Mouse (Mus musculus) thymus, postnatal 4 days (tissue): ENCODE measurements around the gene Gm28729.
A peak's percentile ranks its signal among the peaks of the same experiment; 100 is the strongest.

Experiments used
- DNase-seq: peaks from one replicate; pipeline ENCODE4 v3.0.0; 2021

Gene Gm28729

DNA sequence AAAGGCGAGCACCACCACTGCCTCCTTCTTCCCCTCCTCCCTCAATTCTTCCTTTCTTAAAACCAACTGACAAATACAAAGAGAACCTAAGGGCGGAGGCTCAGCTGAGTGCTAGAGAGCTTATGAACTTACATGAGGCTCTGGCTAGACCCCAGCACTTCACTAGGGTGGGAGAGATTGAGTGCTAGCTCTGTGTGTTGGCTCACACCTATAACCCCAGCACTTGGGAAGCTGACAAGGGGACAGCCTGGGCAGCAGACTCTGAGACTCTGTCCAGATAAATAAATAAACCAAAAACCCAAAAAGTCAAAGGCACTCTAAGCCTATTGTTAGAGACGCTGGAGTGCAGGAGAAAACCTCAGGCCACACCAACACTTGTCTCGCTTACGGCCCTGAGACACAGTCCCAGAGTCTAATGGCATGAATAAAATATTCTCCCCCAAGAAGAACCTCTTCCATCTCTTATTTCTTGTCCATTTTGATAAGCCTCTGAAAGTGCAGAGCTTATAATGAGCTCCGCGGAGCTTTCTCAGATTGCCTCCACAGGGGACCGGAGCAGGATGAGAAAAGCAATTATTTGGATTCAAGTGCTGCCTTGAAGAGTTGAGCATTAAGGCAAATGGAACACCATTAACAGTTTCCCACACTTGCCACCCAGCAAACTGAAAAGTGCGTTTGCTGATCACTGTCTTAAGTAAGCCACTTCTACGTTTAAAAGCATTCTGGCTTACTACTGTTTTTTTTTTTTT lies 64.8 kb downstream of the Gm28729 start:
- no peak for DNase-seq

DNA sequence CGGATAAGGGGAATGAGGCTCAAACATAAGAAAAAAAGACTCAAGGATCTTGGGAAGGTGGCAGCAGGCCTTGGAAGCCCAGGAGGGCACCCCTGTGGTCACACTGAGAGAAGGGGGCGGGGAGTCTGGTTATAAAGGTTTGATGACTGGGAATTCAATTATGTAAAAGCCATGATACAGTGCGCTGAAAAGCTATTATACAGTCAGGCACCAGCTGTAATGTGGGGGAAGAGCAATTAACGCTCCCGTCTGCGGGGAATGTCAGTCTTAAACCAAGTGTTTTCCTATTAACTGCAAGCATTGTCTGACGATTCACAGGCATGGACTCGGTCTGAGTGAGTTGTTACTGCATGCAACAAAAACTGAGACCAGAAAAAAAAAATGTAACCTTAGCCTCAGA lies 69.4 kb downstream of the Gm28729 start:
- DNase-seq: no peak

DNA sequence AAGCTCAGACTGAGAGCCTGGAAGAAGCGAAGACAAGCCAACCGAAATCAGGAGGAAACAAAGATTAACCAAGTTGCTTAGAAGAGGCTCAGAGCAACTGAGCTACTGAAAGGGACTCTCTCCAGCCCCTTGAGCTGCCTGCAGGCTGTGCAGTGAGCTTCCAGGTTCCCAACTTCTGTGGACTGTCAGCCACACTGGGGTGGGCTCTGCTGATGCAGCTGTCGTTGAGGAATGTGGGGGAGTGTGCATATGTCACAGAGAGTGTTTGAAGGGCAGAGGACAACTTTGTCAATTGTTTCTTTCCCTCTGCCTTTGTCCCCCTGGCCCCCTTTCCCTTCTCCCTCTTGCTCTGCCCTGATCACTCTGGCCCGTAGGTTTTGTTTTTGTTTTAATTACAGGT lies 72.1 kb downstream of the Gm28729 start:
- DNase-seq: no peak

DNA sequence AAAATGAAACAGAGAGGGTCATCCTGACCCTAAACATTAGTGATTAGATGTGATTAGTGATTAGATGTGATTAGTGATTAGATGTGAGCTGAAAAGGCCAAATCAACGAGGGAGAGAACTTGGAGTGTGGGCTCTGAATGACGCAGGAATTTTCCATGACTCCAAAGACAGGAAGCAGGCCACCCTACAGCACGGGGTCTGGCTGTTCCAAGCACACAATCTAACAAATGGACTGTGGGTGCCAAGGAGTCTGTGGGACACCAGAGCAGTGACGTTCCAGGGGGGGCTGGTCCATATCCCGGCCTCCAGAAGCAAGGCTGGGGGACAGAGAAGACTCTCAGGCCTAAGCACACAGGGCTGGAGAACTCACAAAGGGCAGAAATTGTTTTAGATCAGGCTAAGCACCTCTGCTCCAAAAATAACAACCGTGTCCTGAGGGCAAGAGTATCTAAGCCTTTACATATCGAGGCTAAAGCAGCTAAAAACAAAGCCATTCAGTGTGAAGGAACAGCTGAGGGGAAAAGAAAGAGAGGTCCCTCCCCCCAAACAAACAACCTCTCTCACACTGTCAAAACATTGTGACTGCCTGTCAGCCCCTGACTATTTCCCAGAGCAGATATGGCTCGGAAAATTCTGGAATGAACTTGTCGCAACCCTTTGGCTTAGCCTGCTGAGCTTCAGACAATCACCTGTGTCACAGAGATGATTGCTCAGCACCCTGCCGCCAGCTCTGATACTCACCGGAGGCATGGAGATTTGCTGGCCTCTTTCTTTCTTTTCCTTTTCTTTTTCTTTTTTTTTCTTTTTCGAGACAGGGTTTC lies 74.0 kb downstream of the Gm28729 start:
- no peak for DNase-seq

DNA sequence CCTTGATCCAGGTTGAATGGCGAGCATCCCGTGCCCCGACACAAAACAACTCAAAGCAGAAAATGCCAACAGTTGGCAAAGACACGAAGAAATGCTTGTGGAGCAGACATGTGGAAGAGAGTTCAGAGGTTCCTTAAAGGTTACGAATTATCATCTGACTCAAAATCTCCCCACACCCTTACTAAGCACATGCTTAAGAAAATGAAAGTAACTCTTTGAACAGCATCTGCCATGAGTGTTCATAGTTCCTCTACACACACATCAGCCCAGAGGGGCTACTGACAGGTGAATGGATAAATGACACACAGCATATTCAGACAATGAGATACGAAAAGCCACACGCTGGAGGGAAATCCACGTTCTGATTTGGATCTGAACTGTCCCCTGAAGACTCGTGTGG lies 75.5 kb downstream of the Gm28729 start:
- DNase-seq: no peak

DNA sequence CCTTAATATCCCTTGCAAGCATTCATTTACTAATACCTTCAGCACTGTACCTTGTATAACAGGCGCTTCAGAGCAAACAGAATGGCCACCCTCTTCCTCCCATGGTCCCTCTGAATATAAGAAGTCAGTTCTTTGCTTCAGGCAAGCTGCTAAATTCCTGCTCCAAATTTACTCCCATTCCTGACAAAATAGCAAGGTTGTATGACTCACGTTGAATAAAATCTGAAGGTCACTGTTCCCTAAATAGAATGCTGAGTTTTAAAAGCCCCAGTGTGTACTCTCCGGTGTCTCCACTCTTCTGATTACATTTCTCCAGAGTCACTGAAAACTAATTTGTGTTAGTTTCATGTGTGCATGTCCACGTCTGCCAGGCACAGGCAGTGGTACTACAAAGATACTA lies 79.7 kb downstream of the Gm28729 start:
- no peak for DNase-seq

DNA sequence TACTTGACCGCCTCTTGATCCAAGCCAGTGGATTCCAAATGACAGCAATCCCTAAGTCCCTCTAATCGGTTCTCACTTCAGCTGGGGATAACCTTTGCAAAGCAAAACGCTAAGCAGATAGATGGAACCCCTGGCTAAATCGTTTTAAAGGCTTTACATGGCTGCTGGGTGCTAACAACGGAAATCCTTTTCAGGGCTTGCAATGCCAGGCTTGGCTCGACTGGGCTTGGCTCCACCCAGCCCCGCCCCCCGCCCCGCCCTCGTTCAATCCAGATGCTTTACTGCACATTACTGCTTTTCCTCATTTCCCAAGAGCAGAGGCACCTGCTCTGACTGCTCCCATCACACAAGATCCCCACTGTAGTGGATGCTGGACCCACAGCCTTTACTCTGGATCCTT lies 83.0 kb downstream of the Gm28729 start:
- peak; percentile 43 for DNase-seq

DNA sequence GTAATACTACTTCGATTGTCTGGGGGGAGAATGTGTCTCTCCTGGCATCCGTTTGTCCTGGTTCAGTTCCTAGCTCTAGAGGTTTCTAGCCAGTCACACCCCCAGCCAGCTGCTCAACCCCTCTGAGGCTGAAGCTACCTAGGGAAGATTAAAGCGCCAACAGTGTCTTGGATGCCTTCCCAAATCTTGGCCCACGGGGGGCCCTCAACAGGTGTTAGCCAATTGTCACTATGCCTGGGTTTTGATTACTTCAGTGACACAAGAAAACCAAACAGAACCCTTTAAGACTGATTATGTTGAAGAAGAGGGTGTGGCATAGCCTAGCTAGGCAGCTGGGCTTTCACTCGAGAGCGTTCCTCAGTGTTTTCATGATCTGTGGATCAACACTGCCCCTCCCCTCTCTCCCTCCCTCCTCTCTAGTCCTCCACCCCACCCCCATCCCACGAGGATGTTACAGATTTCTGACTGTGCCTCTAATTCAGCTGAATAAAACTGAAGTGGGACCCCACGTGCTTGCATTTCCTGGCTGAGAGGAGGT lies 86.7 kb downstream of the Gm28729 start:
- peak; percentile 69 for DNase-seq

DNA sequence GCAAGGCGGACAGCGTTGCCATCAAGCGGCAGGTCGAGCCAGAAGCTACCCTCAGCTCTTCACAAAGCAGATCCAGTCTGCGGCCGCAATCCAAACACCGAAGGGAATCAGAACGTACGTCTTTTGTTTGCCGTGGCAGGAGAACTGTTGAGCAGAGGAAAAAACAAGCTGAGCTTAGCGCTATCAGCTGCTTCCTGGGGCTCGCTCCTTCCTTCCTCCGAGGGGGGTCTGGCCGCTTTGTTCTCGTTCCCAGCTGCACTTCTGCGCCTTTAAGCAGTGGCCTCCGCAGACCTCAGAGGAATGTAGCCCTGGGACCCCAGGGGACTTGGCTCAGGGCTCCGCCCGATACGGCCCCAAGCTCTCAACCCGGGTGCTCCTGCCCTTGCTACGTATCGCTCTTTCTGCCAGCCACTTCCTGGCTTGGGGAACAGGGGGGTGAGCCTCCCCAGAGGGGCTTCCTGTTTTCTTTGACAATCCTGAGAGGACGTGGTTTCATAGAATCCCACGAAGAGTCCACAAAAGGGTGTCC lies 87.2 kb downstream of the Gm28729 start:
- peak; percentile 76 for DNase-seq

DNA sequence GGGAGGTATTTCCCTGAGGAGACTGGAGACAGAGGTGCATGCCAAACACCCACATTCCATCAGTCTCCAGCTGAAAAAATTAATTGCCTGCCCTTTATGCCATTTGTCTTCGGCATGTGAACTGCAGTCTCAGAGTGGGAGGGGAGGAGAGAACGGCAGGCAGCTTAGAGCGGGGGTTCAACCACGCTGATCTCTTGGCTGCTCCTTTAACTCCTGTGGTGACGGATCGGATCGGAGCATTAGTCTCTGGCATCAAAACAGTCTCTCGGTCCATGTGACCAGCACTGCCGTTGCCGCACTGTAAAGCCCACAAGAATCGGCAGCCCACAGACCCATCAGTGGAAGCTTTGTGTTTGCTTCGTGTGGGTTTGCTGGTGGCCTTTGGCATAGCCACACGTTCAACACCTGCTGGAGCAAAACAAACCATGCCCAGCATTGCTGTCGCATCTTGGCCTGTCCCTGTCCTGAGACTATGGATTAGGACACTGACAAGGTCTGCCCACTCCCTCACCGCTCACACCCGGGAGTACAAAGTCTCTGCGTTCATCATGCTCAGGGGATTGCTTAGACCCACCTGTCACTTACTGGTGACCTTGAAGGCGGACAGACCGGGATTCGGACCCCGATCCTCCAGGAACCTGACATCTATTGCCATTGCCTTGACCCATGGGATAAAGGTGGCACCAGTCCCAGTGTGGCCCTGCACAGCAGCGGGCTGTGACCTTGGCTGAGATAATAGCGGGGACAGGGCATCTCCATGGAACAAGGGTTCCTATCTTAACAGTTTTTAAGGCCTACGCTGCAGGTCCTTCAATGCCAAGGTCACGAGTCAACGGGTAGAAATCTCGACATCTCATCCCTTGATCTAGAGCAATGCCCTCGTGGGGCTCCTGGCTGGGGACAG lies 87.9 kb downstream of the Gm28729 start:
- peak; percentile 46 for DNase-seq
